Mouse (Mus musculus) kidney, adult 8-10 months (tissue): ENCODE data around the gene A2ml1.
"Not testable (repeated sequence)": the region's sequence is repeated elsewhere in the genome, so short reads cannot be mapped to it uniquely, and the experiment has no call there.

Experiments used
- DNase-seq, 2 experiments: peaks; one replicate each; pipeline ENCODE4 v3.0.0; 2022

A2ml1 gene

DNA sequence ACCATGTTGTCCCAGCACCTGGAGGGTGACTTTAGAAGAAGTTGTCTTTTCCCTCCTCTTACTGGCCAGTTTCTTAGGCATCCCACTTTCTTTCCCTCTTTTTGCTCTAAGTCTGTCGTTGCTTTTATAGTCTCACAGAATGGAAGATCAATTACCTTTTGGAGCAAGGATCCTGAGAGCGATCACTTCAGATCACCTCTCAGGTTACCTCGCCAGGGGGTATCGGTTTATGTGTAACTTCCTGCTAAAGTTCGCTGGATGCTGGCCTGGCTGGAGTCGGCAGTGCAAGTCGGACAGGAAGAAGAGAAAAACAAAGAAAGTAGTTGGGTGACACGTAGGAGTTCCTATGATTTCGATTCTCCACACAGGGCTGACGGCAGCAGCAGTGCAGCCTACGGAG is at the start of gene A2ml1:
TSS of gene A2ml1 (minus strand) at position 101 of the 400 bp plus-strand sequence.
- DNase-seq, result peak in 1 of 2 experiments; percentile 17

DNA sequence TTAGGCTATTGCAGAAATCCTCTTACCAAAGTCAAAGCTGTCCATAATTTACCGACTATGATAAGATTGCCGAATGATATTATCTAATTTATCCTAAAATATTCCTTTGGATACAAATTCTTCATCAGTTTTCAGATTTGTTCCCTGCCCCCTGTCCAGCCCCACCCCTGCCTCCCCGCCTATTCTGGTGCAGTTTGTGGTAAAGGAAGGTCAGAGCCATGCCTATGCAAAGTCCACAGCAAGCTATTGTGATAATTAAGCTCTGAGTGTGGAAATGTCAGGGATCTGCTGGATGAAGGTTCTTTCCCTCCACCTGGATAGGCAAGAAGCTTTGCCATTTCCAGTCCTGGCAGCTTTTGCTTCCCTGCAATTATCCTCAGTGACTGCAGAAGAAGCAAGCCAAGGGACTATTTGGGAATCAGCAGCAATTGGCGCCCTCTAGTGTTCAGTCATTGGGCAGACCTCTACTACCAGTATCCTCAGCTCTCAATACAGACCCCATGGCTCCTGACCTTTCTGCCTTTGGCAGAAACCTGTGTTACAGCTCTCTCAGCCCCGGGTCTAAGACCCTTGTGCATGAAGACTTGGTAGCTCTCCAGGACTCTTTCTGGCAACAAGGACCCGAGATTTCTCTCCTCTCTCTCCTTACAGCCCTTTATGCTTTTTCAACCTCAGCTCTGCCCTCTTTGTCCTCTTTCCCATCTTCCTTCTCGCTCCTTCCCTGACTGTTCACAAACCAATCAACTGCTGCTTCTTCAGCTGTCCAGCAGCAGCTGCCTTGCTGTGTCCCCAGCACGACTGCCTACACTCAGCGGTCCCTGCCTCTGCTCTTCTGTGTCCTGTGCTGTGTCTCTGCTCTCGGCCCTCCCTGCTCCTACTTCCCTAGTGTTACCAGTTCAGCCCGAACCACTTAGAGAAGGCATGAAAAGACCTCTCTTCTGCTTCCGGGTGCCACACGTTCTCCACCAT is 48.6 kb upstream of the A2ml1 start:
- peak; percentile 35 to 55 for DNase-seq

DNA sequence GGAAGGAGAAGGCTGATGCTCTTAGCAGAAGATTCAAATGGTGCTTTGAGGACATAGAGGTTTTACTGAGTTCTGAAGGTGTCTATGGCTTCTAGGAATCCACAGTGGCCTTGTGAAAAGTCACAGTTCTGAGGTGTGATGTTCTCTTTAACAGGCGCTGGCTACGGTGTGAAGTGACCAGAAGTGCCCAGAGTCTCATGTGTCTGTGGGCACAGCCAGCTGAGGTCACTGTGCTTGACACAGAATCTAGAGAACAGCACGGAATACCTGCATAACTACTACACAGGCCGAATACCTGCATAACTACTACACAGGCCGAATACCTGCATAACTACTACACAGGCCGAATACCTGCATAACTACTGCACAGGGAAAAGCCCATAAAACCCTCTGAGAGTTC is 43.8 kb upstream of the A2ml1 start:
- peak in 1 of 2 experiments; percentile 41 for DNase-seq

DNA sequence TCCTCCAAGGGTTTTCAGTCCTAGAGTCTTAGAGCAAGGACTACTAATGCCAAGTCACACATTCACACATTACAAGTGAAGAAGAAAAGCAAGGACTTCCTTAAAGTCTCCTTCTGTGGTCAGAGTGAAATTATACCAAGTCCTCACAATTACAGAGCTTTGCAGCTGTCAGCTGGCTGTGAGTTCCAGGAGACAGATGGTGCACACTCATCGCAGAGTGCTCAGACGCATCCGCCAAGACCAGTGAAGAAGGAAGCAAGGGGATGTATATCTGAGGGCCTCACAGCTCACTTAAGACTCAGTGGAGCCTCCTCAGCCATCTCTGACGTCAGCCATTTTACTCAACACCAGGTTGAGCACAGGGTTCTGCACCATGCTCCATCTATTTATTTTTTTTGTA is 43.0 kb upstream of the A2ml1 start:
- no peak for DNase-seq

DNA sequence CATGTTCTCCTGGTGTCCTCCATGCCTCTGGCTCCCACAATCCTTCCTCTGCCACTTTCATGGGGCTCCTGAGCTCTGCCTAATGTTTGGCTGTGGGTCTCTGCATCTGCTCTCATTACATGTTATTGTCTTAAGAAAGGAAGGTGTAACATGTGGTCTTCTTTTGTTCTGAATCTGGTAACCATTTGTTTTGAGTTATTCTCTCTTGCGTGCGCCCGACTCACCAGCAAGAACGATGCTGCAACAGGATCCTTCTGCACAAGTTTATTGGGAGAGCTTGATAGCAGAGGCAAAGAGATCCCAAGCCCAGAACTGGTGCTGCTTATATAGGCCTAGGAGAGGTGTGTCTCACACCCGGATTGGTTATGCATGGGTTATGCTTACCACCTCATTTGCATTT is 42.0 kb upstream of the A2ml1 start, which contains the start of gene Klrb1a:
TSS of gene Klrb1a (minus strand) at position 101 of the 400 bp plus-strand sequence.
- not testable (repeated sequence) for DNase-seq

DNA sequence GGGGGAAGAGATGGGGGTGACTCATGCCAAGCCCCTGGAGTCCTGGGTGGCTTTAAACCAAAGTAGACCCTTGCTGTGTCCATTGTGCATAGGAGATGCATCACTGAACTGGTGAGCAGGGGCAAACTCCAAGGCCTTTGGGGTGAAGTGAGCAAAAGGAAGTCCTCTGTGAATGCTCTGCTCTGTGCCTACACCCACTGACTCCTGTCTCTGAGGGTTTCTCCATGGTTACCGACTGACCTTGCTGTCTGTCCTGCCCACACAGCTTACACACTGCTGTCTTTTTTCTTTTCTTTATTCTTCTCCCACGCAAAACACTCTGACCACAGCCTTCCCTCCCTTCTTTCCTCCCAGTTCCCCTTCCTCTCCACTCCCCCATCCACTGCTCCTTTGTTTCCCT is 41.3 kb upstream of the A2ml1 start:
- DNase-seq, result no peak

DNA sequence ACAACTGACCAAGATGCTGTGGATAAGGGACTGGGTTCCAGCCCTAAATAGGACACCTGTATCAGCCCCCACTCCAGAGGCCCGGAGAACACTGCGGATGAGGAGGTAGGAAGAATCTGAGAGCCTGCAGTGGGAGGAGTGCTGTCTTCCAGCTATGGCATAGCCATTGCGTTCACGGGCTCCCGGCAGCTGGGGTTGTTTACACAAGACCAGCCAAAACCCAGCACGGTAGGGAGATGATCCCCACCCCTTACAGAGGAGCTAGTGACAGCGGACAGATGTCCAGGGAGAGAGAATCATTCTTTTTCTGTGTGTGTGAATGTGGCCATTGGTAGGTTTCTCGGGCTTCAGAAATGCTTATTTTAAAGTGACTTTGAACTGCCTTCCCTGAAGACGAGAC is 24.9 kb upstream of the A2ml1 start:
- no peak for DNase-seq

DNA sequence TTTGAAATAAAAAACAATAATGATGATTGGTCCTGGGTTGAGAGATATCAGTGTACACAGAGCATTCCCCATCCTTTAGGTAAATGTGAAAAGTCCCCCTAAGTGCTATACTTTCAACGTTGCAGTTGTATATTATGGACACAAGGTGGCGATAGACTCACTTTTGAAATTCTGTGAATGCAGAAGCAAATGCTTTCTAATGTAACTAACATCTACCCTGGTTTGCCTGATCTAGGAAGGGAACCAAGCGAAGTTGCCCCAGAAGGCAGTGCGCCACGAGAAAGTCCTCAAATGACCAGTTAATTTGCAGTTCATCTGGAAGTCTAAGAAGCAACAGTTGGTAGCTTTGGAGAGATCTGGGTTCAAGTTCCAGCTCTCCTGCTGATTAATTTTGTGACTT is 23.1 kb upstream of the A2ml1 start:
- peak; percentile 9 to 14 for DNase-seq

DNA sequence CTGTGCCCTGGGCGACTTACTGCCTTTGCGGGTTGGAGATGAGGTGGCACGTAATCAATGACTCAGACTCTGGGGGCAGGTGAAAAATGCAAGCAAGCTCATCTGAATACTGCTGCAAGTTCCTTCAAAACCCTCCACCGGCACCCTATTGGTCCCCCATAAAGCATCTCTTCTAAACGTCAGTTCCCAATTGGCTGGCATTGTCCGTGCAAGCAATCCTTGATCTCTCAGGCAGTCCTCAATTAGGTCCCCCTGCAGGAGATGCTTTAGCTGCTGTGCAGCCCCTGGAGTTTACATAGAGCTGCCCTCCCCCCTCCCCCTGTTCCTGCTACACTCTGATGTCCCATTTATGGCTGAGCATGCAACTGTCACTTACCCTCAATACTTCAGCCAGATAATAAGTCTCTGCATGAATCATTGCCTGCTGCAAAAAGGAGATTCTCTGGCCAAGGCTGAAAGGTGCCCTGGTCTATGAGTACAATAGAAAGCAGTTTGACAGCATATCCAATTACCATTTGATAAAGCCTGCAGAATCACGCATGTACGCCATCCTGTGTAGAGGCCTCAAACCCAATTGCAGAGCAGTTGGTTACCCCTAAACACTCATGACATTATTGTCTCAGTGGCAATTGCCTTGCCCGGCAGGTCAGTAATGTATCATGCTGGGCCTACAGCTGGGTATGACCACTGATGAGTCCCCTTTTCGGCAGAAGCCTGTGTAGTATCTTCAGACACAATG is 21.2 kb upstream of the A2ml1 start:
- DNase-seq, result no peak

DNA sequence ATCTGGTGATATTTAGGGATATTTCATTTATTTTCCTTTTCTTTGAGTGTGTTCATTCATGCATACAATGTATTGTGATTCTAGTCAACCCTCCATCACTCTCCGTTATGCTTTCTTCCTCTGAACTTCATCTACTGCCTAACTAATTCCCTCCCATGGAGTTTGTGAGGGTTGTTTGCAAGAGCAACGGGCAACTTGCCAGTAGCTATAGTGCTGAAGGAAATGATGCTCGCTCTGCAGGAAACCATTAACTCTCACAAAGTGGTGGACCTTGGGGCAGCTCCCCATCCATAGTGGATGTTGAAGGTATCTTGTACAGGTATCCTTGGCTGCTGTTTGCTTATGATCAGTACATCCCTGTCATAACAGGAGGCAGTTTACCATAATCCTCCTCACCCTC is 20.6 kb upstream of the A2ml1 start:
- DNase-seq, result no peak

DNA sequence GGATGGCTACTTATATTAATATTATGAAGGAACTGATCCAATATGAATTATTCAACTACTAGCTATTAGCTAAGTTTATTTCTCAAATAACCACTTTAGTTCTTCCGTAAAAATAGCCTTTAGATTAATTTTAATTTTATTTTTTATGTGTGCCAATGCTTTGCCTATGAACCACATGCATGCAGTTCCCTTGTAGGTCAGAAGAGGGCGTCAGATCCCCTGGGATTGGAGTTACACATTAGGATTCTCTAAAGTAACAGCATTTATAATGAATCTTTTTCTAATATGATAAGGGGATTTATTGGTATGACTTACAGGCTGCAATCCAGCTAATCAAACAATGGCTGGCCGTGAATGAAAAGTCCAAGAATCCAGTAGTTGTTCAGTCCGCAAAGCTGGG is 18.1 kb upstream of the A2ml1 start:
- peak in 1 of 2 experiments; percentile 19 for DNase-seq

DNA sequence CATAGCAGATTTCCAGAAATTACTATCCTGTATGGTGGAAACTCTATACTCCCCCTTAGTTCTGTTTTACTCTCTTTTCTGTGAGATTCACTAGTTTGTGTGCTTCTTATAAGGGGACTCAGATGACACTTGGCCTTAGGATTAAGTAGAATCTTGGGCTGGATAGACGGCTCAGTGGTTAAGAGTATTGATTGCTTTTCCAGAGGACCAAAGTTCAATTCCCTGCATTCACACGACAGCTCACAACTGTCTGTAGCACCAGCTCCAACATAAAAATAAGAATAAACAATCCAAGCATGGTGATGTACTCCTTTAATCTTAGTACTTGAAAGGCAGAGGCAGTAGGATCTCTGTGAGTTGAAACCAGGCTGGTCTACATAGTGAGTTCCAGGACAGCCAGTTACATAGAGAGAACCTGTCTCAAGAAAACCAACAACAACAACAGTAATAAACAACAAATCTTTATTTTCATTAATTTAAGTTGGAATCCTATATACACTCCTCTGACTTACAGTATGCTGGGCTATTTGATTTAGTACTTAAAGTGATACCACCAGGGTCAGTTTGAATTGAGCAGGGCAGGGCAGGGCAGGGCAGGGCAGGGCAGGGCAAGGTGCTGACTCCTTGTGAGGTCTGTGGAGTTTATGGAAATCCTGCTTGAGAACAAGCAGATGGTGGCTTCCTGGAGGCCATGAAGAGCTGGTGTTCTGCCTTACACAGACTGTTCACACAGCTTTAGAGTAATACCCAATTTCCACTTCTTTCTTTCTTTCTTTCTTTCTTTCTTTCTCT is 17.0 kb upstream of the A2ml1 start:
- no peak for DNase-seq

DNA sequence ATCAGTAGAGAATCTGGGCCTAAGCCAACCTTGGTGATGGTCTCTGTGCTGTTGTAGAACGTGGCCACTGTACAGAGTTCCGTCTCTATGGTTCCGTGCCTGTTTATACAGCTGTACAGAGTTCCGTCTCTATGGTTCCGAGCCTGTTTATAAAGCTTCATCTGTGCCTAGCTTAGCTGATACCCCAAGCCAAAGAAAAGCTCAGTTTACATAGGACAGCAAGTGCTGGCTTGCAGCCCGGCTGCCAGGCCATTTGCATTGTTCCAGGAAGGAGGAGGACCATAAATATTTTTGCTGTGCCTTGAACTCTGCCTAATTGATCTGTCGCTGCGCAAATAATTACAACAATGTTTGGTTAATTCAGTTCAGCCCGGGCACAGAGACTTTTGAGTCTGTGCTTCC is 15.7 kb upstream of the A2ml1 start:
- peak; percentile 42 to 48 for DNase-seq

DNA sequence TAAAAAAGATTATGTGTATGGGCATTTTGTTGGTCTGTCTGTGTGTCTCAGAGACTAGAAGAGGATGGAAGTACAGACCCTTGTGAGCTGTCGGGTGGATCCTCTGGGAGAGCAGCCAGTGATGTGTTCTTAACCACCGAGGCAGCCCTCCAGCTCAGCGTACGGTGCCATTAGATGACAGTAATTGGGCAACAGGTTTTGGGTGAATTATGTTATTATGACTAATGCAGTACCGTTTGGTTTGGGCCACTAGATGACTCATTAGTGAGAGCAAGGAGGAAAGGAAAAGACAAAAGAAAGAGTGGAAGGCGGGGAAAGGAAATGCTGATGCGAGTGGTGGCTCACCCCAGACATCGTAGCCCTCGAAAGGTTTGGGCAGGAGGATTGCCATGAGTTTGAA is 13.2 kb upstream of the A2ml1 start:
- DNase-seq, result no peak

DNA sequence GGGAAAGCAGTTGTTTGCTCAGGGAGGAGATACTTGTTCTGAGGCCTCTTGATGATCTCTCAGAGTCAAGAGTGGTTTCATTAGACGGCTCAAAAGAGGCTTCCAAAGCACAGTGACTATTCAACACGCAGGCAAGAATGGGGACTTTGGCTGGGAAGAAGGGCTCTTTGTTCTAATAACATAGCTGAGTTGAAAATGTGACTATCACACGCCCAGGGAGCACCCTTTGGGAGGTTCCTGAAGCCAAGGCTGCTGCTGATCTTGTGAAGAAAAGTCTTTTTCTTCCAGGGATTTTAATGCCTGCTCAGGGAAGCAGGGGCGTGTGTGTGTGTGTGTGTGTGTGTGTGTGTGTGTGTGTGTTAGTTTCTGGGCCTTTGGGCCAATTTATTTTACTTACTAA is 8.0 kb upstream of the A2ml1 start:
- no peak for DNase-seq

DNA sequence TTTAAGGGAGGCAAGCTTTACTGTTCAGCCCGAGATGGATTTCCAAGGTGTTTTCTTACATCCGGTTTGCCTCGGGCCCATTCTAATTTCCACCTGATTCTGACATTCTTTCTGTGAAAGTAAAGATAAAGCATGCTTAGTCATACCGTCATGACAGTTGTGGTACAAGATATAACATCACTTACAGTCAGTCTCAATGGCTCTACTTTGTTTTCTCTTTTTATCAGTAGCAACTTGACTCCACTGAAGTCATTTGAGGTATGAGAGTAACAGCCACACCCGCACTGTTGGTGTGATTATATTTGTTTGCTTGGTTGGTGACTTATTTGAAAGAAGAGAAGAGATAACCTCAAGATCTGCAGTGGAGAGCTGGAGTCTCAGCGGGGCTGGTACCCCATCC is 6.2 kb upstream of the A2ml1 start:
- DNase-seq, result no peak

DNA sequence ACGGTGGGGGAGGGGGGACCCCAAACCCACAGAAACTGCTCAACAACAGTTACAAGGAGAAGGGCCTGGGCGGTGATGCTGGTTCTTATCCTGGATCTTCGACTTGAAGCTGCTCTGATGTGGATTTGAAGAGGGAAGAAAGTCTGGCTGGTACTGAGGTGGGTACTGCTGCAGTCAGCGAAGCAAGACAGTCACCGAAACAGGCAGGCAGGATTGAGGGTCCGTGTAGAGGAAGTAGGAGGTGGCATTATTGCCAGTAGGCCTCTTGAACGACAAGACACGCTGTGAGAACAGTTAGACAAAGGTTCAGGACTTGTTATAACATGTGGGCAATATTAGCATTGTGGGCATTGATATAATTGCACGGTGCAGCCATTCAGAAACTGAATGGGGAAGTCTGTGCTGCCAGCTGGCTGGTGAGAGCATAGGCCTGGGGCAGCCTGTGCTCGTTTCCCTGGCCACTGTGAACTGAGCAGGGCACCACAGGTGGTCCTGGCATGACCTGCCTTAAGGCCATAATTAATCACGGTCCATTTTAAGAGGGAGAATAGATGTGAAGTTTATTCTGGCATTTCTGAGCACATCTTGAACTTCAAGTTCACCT is 4.3 kb upstream of the A2ml1 start:
- DNase-seq, result no peak

DNA sequence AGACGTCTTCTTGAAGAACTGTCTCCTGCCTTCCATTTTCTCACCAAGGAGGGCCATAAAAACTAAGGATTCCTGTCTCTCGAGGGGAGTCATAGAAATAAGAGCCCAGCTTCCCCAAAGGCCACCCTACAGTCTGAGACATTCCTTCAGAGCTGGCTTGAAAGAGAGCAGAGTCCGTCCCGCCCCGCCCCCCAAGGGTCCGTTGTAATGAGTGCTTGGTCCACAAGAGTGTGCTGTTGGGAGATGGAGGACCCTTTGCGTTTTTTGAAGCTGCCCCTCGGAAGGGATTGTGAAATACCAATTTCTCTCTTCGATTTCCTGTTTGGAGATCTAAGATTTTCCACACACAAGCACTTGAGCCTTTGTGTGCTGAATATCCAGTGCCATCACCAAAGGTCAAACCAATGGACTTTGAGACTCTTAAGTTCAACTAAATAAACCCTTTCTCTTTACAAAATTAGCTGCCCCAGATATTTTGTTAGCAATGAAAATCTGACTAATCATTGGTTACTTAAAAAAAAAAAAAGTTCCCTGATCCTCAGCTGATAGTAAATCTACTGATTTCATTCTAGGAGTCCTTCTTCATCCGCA is 2.8 kb upstream of the A2ml1 start:
- peak in 1 of 2 experiments; percentile 10 for DNase-seq

DNA sequence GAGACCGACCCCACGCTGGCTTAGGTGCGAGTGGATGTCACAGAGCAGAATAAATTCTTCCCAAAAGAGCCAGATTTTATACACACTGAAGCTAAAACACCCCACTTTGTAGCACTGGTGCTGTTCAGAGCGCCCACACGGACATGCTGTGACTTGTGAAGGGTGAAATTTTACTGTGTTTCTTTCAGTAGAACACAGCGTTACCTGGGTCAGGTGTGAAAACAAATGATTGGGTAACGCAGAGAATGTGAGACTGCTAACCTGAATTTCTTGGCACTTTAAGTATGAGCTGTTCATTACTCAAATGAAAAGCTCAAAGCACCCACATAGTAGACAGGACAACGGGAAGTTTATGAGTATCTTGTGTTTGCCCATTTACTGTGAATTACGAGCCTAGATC is 4.1 kb downstream of the A2ml1 start:
- no peak for DNase-seq

DNA sequence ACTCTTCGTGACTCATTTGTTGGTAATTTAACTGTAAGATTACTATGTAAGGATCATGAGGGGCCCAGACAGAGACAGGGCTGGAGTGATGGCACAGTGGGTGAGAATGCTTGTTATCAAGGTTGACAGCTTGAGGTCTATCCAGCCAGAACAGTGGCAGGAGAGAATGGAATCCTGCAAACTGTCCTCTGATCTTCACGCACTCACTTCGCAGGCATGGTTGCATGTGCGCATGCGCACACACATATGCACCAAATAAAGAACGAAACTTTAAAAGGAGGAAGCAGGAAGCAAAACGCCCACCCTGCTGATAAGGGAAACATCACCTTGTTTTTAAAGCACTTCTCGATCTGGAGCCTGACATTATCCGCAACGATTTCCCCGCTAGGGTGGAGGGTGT is 14.8 kb downstream of the A2ml1 start:
- no peak for DNase-seq

DNA sequence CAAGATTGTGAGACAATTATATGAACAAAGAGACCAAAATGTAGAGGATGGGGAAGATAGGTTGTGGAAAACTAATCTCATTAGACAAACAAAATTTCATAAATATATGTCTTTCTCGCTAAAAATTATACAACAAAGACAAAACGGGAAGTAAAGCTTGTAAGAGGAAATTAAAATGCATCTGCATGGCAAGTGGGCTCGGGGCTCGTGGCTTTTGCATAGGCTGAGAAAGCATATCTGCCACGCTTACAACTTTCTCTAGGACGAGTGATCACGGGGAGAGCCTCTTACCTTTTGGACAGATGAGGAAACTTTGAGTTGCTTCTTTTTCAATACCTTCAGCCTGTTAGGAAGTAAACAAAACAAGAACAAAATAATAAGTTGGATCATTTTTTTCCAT is 27.4 kb downstream of the A2ml1 start:
- DNase-seq, result no peak
